Mouse (Mus musculus): Measurements from ENCODE around the gene Pi16. TPM values are rescaled to one million over a fixed set of nuclear protein-coding genes. Genes with fewer than 3 reads are reported as not detected.

Pi16 gene
- polyA plus RNA-seq, 1 experiment: 4.2 TPM

DNA sequence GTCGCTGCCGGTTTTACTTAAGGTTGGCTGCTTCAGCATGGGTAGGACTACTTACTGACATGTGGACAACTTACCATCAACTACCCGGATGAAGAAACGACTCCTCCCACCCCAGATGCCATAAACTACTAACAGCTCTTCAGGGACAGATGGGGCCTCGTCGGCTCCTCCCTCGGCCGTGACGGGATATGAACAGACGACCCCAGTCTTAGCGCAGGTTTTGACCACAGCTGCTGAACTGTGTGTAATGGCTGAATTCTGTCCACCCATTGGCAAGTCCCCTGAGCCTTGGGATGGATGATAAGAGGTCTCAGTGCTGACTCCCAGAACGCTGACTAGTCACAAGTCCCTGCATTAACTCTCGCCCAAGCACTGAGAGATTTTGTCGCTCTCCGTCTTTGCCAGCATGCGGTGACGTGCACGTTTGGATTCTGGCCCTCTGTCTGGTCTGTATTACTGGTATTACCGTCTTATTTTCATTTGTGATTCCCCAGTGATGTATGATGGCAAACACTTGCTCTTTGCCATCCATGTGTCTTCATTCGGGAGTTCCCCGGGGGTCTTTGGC is 7.3 kb upstream of the Pi16 start:
- Histone ChIP-seq H3K4me1 (ENCODE audit: control insufficient read depth, insufficient read depth, insufficient read length) (peaks cover 16% of the 10 kb centered on the region; the same call in 1 of the 2 replicates), H3K36me3 (ENCODE audit: control insufficient read depth, insufficient read depth, low read length) (no peaks in the 10 kb centered on the region), H3K4me3 (ENCODE audit: extremely low read depth, insufficient read depth, insufficient read length) (no peak overlapping the region), H3K27ac (ENCODE audit: insufficient read depth, low read length) (no peak overlapping the region), H3K27me3 (ENCODE audit: control insufficient read depth, insufficient read depth, low read length) (no peaks in the 10 kb centered on the region)
- WGBS: 88% methylated on average over 21 of the region's 21 CpGs
- no peak for DNase-seq (ENCODE audit: low read depth in 1 of 2, low spot score in 2 of 2)
- TF ChIP-seq CTCF (IDR thresholded peaks at IDR 0.05; ENCODE audit: extremely low read depth, insufficient read depth, insufficient read length, insufficient replicate concordance) (no peak), POLR2A (IDR thresholded peaks at IDR 0.05; ENCODE audit: low read depth, low read length) (no peak)

DNA sequence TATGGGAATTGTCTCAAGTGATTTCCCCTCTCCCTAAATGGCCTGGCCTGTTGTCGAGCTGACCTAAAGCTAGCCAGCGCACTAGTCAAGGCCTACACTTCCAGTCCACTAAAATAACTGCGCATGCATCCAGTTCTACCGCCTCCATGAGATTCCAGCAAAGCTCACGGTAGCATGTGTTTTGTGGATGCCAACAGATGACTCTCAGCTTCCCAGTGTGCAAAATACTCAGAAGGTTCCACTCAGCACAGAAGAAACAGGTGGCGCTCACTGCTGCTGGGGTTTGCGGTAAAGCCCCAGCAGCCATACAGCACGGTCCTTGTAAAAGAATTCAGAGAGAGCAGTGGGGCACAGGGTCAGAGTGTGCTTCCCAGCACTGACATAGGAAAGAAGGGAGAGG is 5.9 kb upstream of the Pi16 start:
- Histone ChIP-seq H3K27me3 (ENCODE audit: control insufficient read depth, insufficient read depth, low read length) (no peaks in the 10 kb centered on the region), H3K4me3 (ENCODE audit: extremely low read depth, insufficient read depth, insufficient read length) (no peak overlapping the region), H3K27ac (ENCODE audit: insufficient read depth, low read length) (no peak overlapping the region), H3K36me3 (ENCODE audit: control insufficient read depth, insufficient read depth, low read length) (no peaks in the 10 kb centered on the region), H3K4me1 (ENCODE audit: control insufficient read depth, insufficient read depth, insufficient read length) (peaks cover 4% of the 10 kb centered on the region; the same call in 1 of the 2 replicates)
- TF ChIP-seq CTCF (IDR thresholded peaks at IDR 0.05; ENCODE audit: extremely low read depth, insufficient read depth, insufficient read length, insufficient replicate concordance) (no peak), POLR2A (IDR thresholded peaks at IDR 0.05; ENCODE audit: low read depth, low read length) (no peak)
- WGBS: 92% methylated on average over 8 of the region's 8 CpGs
- no peak for DNase-seq (ENCODE audit: low read depth in 1 of 2, low spot score in 2 of 2)

DNA sequence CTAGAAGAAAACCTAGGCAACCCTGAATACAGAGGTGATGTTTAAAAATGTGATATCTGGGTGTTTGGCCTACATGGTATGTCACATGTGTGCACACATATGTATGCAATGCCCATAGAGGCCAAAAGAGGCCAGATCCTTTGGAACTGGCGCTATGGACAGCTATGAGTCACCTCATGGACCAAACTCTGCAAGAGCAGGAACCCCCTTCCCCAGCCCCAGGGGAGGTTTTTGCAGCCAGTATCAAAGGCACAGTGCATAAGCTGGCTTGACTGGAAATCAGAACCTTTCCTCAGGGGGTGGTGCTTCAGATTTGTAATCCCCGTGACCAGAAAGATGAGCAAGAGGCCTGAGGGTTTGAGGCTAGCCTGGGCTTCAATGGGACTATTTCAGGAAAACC is 5.4 kb upstream of the Pi16 start:
- 88% methylated on average over 2 of the region's 2 CpGs for whole genome bisulfite sequencing
- TF ChIP-seq POLR2A (IDR thresholded peaks at IDR 0.05; ENCODE audit: low read depth, low read length) (no peak), CTCF (IDR thresholded peaks at IDR 0.05; ENCODE audit: extremely low read depth, insufficient read depth, insufficient read length, insufficient replicate concordance) (no peak)
- H3K36me3 ChIP-seq (ENCODE audit: control insufficient read depth, insufficient read depth, low read length): no peaks in the 10 kb centered on the region
- no peak overlapping the region for H3K4me3 ChIP-seq (ENCODE audit: extremely low read depth, insufficient read depth, insufficient read length)
- H3K27ac ChIP-seq (ENCODE audit: insufficient read depth, low read length): no peak overlapping the region
- no peaks in the 10 kb centered on the region for H3K27me3 ChIP-seq (ENCODE audit: control insufficient read depth, insufficient read depth, low read length)
- no peak for DNase-seq (ENCODE audit: low read depth in 1 of 2, low spot score in 2 of 2)
- no peaks in the 10 kb centered on the region for H3K4me1 ChIP-seq (ENCODE audit: control insufficient read depth, insufficient read depth, insufficient read length)

DNA sequence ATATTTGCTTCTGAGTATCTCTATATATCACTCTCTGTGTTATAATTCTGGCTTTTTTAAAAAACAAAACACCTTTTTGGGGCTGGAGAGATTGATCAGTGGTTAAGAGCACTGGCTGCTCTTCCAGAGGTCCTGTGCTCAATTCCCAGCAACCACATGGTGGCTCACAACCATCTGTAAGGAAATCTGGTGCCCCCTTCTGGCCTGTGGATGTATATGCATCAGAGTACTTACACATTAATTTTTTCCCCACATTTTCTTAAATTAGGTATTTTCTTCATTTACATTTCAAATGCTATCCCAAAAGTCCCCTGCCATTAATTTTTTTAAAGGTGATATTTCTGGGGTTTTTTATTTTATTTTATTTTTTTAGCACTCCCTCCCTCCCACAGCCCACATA is 4.2 kb upstream of the Pi16 start:
- no peak overlapping the region for H3K4me3 ChIP-seq (ENCODE audit: extremely low read depth, insufficient read depth, insufficient read length)
- H3K27ac ChIP-seq (ENCODE audit: insufficient read depth, low read length): no peak overlapping the region
- H3K27me3 ChIP-seq (ENCODE audit: control insufficient read depth, insufficient read depth, low read length): no peaks in the 10 kb centered on the region
- TF ChIP-seq CTCF (IDR thresholded peaks at IDR 0.05; ENCODE audit: extremely low read depth, insufficient read depth, insufficient read length, insufficient replicate concordance): no peak
- TF ChIP-seq POLR2A (IDR thresholded peaks at IDR 0.05; ENCODE audit: low read depth, low read length): no peak
- no peaks in the 10 kb centered on the region for H3K36me3 ChIP-seq (ENCODE audit: control insufficient read depth, insufficient read depth, low read length)
- no peaks in the 10 kb centered on the region for H3K4me1 ChIP-seq (ENCODE audit: control insufficient read depth, insufficient read depth, insufficient read length)
- no peak for DNase-seq (ENCODE audit: low read depth in 1 of 2, low spot score in 2 of 2)

DNA sequence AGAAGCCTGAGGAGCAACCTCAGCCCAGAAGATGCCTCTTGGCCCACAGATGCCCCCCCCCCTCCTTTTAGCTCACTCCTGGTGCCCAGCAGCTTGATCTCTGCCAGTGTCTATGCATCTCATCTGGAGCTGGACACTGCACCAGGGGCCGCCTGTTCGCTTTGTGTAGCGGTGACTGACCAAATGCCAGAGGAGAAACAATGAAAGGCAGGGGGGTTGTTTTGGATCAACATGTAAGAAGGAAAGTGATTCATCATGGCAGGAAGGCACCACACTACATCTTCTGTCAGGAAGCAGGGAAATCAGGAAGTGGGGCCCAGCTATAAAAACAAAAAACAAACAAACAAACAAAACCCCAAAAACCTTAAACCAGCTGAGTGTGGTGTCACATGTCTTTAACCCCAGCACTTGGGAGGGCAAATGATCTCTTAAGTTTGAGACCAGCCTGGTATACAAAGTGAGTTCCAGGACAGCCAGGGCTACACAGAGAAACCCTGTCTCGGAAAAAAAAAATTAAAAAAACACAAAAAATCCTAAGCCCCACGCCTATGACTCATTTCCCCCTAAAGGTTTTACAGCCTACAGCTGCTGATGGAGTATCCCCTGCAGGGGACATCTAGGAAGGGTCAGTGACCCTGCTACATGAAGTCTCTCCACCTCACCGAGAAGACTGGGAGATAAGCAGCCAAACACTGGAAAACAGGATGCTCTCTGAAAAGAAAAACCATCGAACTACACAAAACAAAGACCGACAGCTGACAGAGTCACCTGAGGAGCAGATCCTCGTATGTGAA is 1.6 kb upstream of the Pi16 start:
- no peak for DNase-seq (ENCODE audit: low read depth in 1 of 2, low spot score in 2 of 2)
- 76% methylated on average over 9 of the region's 9 CpGs for WGBS

DNA sequence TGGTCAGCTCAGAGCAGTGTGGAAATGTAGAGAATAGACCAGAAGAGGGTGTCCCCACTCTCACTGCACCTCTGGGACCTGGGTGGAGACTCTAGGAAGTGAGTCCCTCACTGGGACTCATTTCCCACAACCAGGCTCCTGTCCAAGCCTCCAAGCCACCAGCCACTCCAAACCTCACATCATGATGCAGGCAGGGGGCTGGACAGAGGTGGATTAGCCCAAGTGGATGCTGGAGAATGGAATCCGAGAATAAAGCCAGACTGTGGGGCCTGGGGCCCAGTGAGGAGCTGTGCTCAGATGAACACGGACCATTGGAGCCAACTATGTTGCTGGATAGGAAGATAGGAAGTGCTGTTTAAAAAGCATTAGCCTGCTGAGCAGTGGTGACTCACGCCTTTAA is 589 bp upstream of the Pi16 start:
- 94% methylated on average over 3 of the region's 3 CpGs for WGBS
- TF ChIP-seq CTCF (IDR thresholded peaks at IDR 0.05; ENCODE audit: extremely low read depth, insufficient read depth, insufficient read length, insufficient replicate concordance) (no peak), POLR2A (IDR thresholded peaks at IDR 0.05; ENCODE audit: low read depth, low read length) (no peak)
- Histone ChIP-seq H3K27me3 (ENCODE audit: control insufficient read depth, insufficient read depth, low read length) (no peaks in the 10 kb centered on the region), H3K4me3 (ENCODE audit: extremely low read depth, insufficient read depth, insufficient read length) (no peak overlapping the region), H3K27ac (ENCODE audit: insufficient read depth, low read length) (no peak overlapping the region), H3K36me3 (ENCODE audit: control insufficient read depth, insufficient read depth, low read length) (no peaks in the 10 kb centered on the region), H3K4me1 (ENCODE audit: control insufficient read depth, insufficient read depth, insufficient read length) (no peaks in the 10 kb centered on the region)
- no peak for DNase-seq (ENCODE audit: low read depth in 1 of 2, low spot score in 2 of 2)

More for the DNA sequence above, 1.6 kb upstream of the Pi16 start:
- H3K4me3 ChIP-seq (ENCODE audit: extremely low read depth, insufficient read depth, insufficient read length): no peak overlapping the region
- TF ChIP-seq POLR2A (IDR thresholded peaks at IDR 0.05; ENCODE audit: low read depth, low read length) (no peak), CTCF (IDR thresholded peaks at IDR 0.05; ENCODE audit: extremely low read depth, insufficient read depth, insufficient read length, insufficient replicate concordance) (no peak)
- no peaks in the 10 kb centered on the region for H3K36me3 ChIP-seq (ENCODE audit: control insufficient read depth, insufficient read depth, low read length)
- H3K27me3 ChIP-seq (ENCODE audit: control insufficient read depth, insufficient read depth, low read length): no peaks in the 10 kb centered on the region
- no peak overlapping the region for H3K27ac ChIP-seq (ENCODE audit: insufficient read depth, low read length)
- H3K4me1 ChIP-seq (ENCODE audit: control insufficient read depth, insufficient read depth, insufficient read length): no peaks in the 10 kb centered on the region

DNA sequence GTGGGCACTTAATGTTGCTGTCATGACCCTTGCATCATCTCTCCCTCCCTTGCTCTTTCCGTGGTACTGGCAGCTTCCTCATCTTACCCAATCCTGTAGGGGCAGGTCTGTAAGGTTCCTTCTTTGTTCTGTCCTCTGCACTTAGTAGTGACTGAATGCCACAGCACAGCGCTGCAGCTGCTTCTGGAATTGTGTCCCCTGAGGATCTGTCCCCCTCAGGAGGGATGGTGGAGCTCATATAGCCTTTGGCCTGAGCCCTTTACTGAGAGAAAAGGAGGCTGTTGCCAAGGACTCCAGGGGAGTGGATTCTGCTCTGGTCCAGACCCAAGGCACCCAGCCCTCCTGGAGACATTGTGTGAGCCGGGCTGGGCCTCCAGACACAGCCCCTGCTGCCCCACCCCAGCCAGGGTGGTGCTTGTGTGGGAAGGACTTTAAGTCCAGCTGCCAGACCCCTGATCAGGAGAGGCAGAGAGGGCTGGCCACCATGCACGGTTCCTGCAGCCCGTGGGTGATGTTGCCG is 1.3 kb downstream of the Pi16 start:
- WGBS: 57% methylated on average over 6 of the region's 6 CpGs
- TF ChIP-seq POLR2A (IDR thresholded peaks at IDR 0.05; ENCODE audit: low read depth, low read length) (no peak), CTCF (IDR thresholded peaks at IDR 0.05; ENCODE audit: extremely low read depth, insufficient read depth, insufficient read length, insufficient replicate concordance) (no peak)
- Histone ChIP-seq H3K4me3 (ENCODE audit: extremely low read depth, insufficient read depth, insufficient read length) (no peak overlapping the region), H3K27ac (ENCODE audit: insufficient read depth, low read length) (no peak overlapping the region), H3K36me3 (ENCODE audit: control insufficient read depth, insufficient read depth, low read length) (no peaks in the 10 kb centered on the region), H3K27me3 (ENCODE audit: control insufficient read depth, insufficient read depth, low read length) (no peaks in the 10 kb centered on the region), H3K4me1 (ENCODE audit: control insufficient read depth, insufficient read depth, insufficient read length) (no peaks in the 10 kb centered on the region)
- no peak for DNase-seq (ENCODE audit: low read depth in 1 of 2, low spot score in 2 of 2)
